In genomic region chr12:31060245-31060644, GRCm38 (mm10) we compare ENCODE assay signal across 17 mouse cellular contexts. TPM values are rescaled to one million over a fixed set of nuclear protein-coding genes. Genes with fewer than 3 reads are reported as not detected.
"Had no signal": no experiment of that assay in that cellular context is flagged by ENCODE, and none has a peak within 500 bp of the region (broad histone marks: within the 10 kb centered on the region; RNA-seq: fewer than 3 reads in every experiment).

No protein-coding gene starts in this region.

- H3K4me1 ChIP-seq: limb, embryonic 10.5 days; liver, embryonic 12.5 days; liver, embryonic 15.5 days; lung, embryonic 15.5 days; midbrain, embryonic 12.5 days; neural tube, embryonic 12.5 days; neural tube, embryonic 15.5 days had no signal

- H3K27ac ChIP-seq: layer of hippocampus, adult 2 months; limb, embryonic 10.5 days; limb, embryonic 13.5 days; liver, embryonic 12.5 days; liver, embryonic 15.5 days; lung, embryonic 15.5 days; midbrain, embryonic 12.5 days; midbrain, embryonic 15.5 days; neural tube, embryonic 12.5 days; neural tube, embryonic 15.5 days had no signal

- H3K9ac ChIP-seq: limb, embryonic 13.5 days; liver, embryonic 12.5 days; liver, embryonic 15.5 days; lung, embryonic 15.5 days; midbrain, embryonic 12.5 days; midbrain, embryonic 15.5 days; neural tube, embryonic 12.5 days; neural tube, embryonic 15.5 days had no signal

- H3K36me3 ChIP-seq: limb, embryonic 10.5 days; limb, embryonic 13.5 days; liver, embryonic 12.5 days; liver, embryonic 15.5 days; lung, embryonic 15.5 days; midbrain, embryonic 12.5 days; midbrain, embryonic 15.5 days; neural tube, embryonic 12.5 days; neural tube, embryonic 15.5 days had no signal

- DNase-seq: layer of hippocampus, adult 9-11 months; liver; lung, postnatal 10 days; thymus, adult 2 months; thymus, postnatal 25 days had no signal

- ATAC-seq: liver, embryonic 12.5 days; midbrain, embryonic 15.5 days had no signal

- H3K4me3 ChIP-seq: layer of hippocampus, adult 2 months; limb, embryonic 10.5 days; limb, embryonic 13.5 days; liver, embryonic 12.5 days; liver, embryonic 15.5 days; lung, embryonic 15.5 days; midbrain, embryonic 12.5 days; midbrain, embryonic 15.5 days; neural tube, embryonic 12.5 days; neural tube, embryonic 15.5 days had no signal

- H3K9me3 ChIP-seq: limb, embryonic 10.5 days; limb, embryonic 13.5 days; liver, embryonic 12.5 days; liver, embryonic 15.5 days; lung, embryonic 15.5 days; midbrain, embryonic 12.5 days; midbrain, embryonic 15.5 days; neural tube, embryonic 12.5 days; neural tube, embryonic 15.5 days had no signal

- H3K4me2 ChIP-seq: limb, embryonic 13.5 days; liver, embryonic 12.5 days; liver, embryonic 15.5 days; lung, embryonic 15.5 days; midbrain, embryonic 12.5 days; midbrain, embryonic 15.5 days; neural tube, embryonic 12.5 days; neural tube, embryonic 15.5 days had no signal

- H3K27me3 ChIP-seq: limb, embryonic 13.5 days; liver, embryonic 12.5 days; liver, embryonic 15.5 days; lung, embryonic 15.5 days; midbrain, embryonic 12.5 days; midbrain, embryonic 15.5 days; neural tube, embryonic 12.5 days; neural tube, embryonic 15.5 days had no signal

RNA-seq across cellular contexts. Expression of gene Fam110c, which starts 13.4 kb away (rescaled TPM):
- total RNA-seq: layer of hippocampus, adult 2 months; left cerebral cortex, adult 18-20 months; left cerebral cortex, postnatal 25 days had no signal
- polyA plus RNA-seq: neural tube, embryonic 12.5 days had no signal
